Mouse (Mus musculus): ENCODE measurements around the gene Ptprm. TPM values are rescaled to one million over a fixed set of nuclear protein-coding genes. Genes with fewer than 3 reads are reported as not detected.

Gene Ptprm
- polyA plus RNA-seq, 1 experiment: 4.4 TPM

- Histone ChIP-seq H3K36me3 (ENCODE audit: control insufficient read depth, insufficient read depth, low read length) (no peaks in the 10 kb centered on the region), H3K27me3 (ENCODE audit: control insufficient read depth, insufficient read depth, low read length) (no peaks in the 10 kb centered on the region), H3K4me1 (replicated peaks; ENCODE audit: control insufficient read depth, insufficient read depth, low read length) (no peaks in the 10 kb centered on the region), H3K27ac (ENCODE audit: control insufficient read depth, insufficient read depth, low read length) (no peak overlapping the region), H3K4me3 (ENCODE audit: control insufficient read depth, insufficient read depth, low read length) (no peak overlapping the region)
- DNase-seq: no peak
- TF ChIP-seq CTCF (IDR thresholded peaks at IDR 0.05; ENCODE audit: borderline replicate concordance, control insufficient read depth, extremely low read depth, insufficient read depth, low read length, poor library complexity) (no peak), POLR2A (IDR thresholded peaks at IDR 0.05; ENCODE audit: control insufficient read depth, extremely low read depth, insufficient read depth, low read length, poor library complexity) (no peak)
- WGBS: 85% methylated on average over 11 of the region's 11 CpGs
Measured at GRCm38 (mm10) chr17:66720200-66720991, 633.9 kb downstream of the Ptprm start.

GRCm38 (mm10) chr17:66712456-66713205 lies 641.6 kb downstream of the Ptprm start:
- H3K27me3 ChIP-seq (ENCODE audit: control insufficient read depth, insufficient read depth, low read length): no peaks in the 10 kb centered on the region
- H3K36me3 ChIP-seq (ENCODE audit: control insufficient read depth, insufficient read depth, low read length): no peaks in the 10 kb centered on the region
- H3K4me3 ChIP-seq (ENCODE audit: control insufficient read depth, insufficient read depth, low read length): no peak overlapping the region
- TF ChIP-seq CTCF (IDR thresholded peaks at IDR 0.05; ENCODE audit: borderline replicate concordance, control insufficient read depth, extremely low read depth, insufficient read depth, low read length, poor library complexity): no peak
- no peak for TF ChIP-seq POLR2A (IDR thresholded peaks at IDR 0.05; ENCODE audit: control insufficient read depth, extremely low read depth, insufficient read depth, low read length, poor library complexity)
- H3K27ac ChIP-seq (ENCODE audit: control insufficient read depth, insufficient read depth, low read length): no peak overlapping the region
- H3K4me1 ChIP-seq (replicated peaks; ENCODE audit: control insufficient read depth, insufficient read depth, low read length): no peaks in the 10 kb centered on the region
- 95% methylated on average over 9 of the region's 9 CpGs for WGBS
- no peak for DNase-seq

- no peak for DNase-seq
- H3K4me1 ChIP-seq (replicated peaks; ENCODE audit: control insufficient read depth, insufficient read depth, low read length): no peaks in the 10 kb centered on the region
- TF ChIP-seq CTCF (IDR thresholded peaks at IDR 0.05; ENCODE audit: borderline replicate concordance, control insufficient read depth, extremely low read depth, insufficient read depth, low read length, poor library complexity) (no peak), POLR2A (IDR thresholded peaks at IDR 0.05; ENCODE audit: control insufficient read depth, extremely low read depth, insufficient read depth, low read length, poor library complexity) (no peak)
- no peaks in the 10 kb centered on the region for H3K27me3 ChIP-seq (ENCODE audit: control insufficient read depth, insufficient read depth, low read length)
- no peak overlapping the region for H3K27ac ChIP-seq (ENCODE audit: control insufficient read depth, insufficient read depth, low read length)
- no peak overlapping the region for H3K4me3 ChIP-seq (ENCODE audit: control insufficient read depth, insufficient read depth, low read length)
- WGBS: 85% methylated on average over 6 of the region's 6 CpGs
- no peaks in the 10 kb centered on the region for H3K36me3 ChIP-seq (ENCODE audit: control insufficient read depth, insufficient read depth, low read length)
Measured at GRCm38 (mm10) chr17:66711221-66712016, 642.8 kb downstream of the Ptprm start.

GRCm38 (mm10) chr17:66710568-66710967 lies 643.7 kb downstream of the Ptprm start:
- WGBS: 17% methylated on average over 4 of the region's 4 CpGs
- Histone ChIP-seq H3K27me3 (ENCODE audit: control insufficient read depth, insufficient read depth, low read length) (no peaks in the 10 kb centered on the region), H3K27ac (ENCODE audit: control insufficient read depth, insufficient read depth, low read length) (no peak overlapping the region), H3K4me1 (replicated peaks; ENCODE audit: control insufficient read depth, insufficient read depth, low read length) (no peaks in the 10 kb centered on the region), H3K4me3 (ENCODE audit: control insufficient read depth, insufficient read depth, low read length) (no peak overlapping the region), H3K36me3 (ENCODE audit: control insufficient read depth, insufficient read depth, low read length) (no peaks in the 10 kb centered on the region)
- TF ChIP-seq CTCF (IDR thresholded peaks at IDR 0.05; ENCODE audit: borderline replicate concordance, control insufficient read depth, extremely low read depth, insufficient read depth, low read length, poor library complexity): no peak
- TF ChIP-seq POLR2A (IDR thresholded peaks at IDR 0.05; ENCODE audit: control insufficient read depth, extremely low read depth, insufficient read depth, low read length, poor library complexity): no peak
- no peak for DNase-seq

- no peak for DNase-seq
- Histone ChIP-seq H3K27me3 (ENCODE audit: control insufficient read depth, insufficient read depth, low read length) (no peaks in the 10 kb centered on the region), H3K36me3 (ENCODE audit: control insufficient read depth, insufficient read depth, low read length) (no peaks in the 10 kb centered on the region), H3K27ac (ENCODE audit: control insufficient read depth, insufficient read depth, low read length) (no peak overlapping the region), H3K4me3 (ENCODE audit: control insufficient read depth, insufficient read depth, low read length) (no peak overlapping the region), H3K4me1 (replicated peaks; ENCODE audit: control insufficient read depth, insufficient read depth, low read length) (no peaks in the 10 kb centered on the region)
- 93% methylated on average over 4 of the region's 4 CpGs for WGBS
- TF ChIP-seq CTCF (IDR thresholded peaks at IDR 0.05; ENCODE audit: borderline replicate concordance, control insufficient read depth, extremely low read depth, insufficient read depth, low read length, poor library complexity) (no peak), POLR2A (IDR thresholded peaks at IDR 0.05; ENCODE audit: control insufficient read depth, extremely low read depth, insufficient read depth, low read length, poor library complexity) (no peak)
Measured at GRCm38 (mm10) chr17:66708748-66709147, 645.5 kb downstream of the Ptprm start.

GRCm38 (mm10) chr17:66707684-66708083 lies 646.6 kb downstream of the Ptprm start:
- TF ChIP-seq POLR2A (IDR thresholded peaks at IDR 0.05; ENCODE audit: control insufficient read depth, extremely low read depth, insufficient read depth, low read length, poor library complexity): no peak
- no peak for TF ChIP-seq CTCF (IDR thresholded peaks at IDR 0.05; ENCODE audit: borderline replicate concordance, control insufficient read depth, extremely low read depth, insufficient read depth, low read length, poor library complexity)
- Histone ChIP-seq H3K36me3 (ENCODE audit: control insufficient read depth, insufficient read depth, low read length) (no peaks in the 10 kb centered on the region), H3K27me3 (ENCODE audit: control insufficient read depth, insufficient read depth, low read length) (no peaks in the 10 kb centered on the region), H3K4me1 (replicated peaks; ENCODE audit: control insufficient read depth, insufficient read depth, low read length) (no peaks in the 10 kb centered on the region), H3K4me3 (ENCODE audit: control insufficient read depth, insufficient read depth, low read length) (no peak overlapping the region), H3K27ac (ENCODE audit: control insufficient read depth, insufficient read depth, low read length) (no peak overlapping the region)
- DNase-seq: no peak
- 92% methylated on average over 8 of the region's 8 CpGs for WGBS

Data from thymus, adult 2 months (tissue).